Mouse (Mus musculus): ENCODE results near the gene C87499. TPM values are rescaled to one million over a fixed set of nuclear protein-coding genes. Genes with fewer than 3 reads are reported as not detected.

Gene C87499
- polyA plus RNA-seq (2011; ENCODE audit: insufficient read length, low read depth, missing spikeins) = not detected in 2 replicates

GRCm38 (mm10) chr4:88634311-88634710 lies at the start of gene C87499:
C87499 (minus strand) TSS chr4:88634411.
- H3K4me1 ChIP-seq (ENCODE audit: control insufficient read depth, insufficient read depth, low read length) = no peaks in the 10 kb centered on the region
- H3K4me3 ChIP-seq (ENCODE audit: insufficient read depth, low read length) = no peak within 1 kb of the TSS
- no peak for TF ChIP-seq POLR2A (IDR thresholded peaks at IDR 0.05; ENCODE audit: low read depth, low read length)
- TF ChIP-seq CTCF (IDR thresholded peaks at IDR 0.05; ENCODE audit: borderline replicate concordance, insufficient read depth, low read length) = no peak

DNA sequence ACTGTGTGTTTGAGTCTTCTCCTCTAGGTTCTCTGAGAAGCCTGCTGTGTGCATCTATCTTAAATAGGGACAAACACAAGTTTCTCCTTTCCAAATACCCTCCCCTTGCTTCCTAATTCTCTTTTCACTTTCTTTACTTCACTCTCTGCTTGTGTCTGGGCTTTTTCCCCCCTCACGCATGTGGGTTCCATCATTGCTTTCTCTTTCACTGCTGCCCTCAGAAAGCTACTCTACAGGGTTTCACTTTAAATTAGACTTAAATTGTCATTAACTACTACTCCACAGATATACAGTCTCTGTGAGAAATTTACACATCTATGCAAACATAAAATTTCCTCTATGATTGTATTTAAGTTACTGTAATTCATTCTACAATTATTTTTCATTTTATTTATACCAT lies 49.6 kb upstream of the C87499 start, which contains the start of gene Ifna2:
Gene Ifna2 (minus strand): TSS at position 101 of the 400 bp plus-strand sequence.
- H3K4me3 ChIP-seq (ENCODE audit: insufficient read depth, low read length) = no peak within 1 kb of the TSS
- no peak for TF ChIP-seq CTCF (IDR thresholded peaks at IDR 0.05; ENCODE audit: borderline replicate concordance, insufficient read depth, low read length)
- no peak for TF ChIP-seq POLR2A (IDR thresholded peaks at IDR 0.05; ENCODE audit: low read depth, low read length)
- no peaks in the 10 kb centered on the region for H3K4me1 ChIP-seq (ENCODE audit: control insufficient read depth, insufficient read depth, low read length)
- H3K27ac ChIP-seq (ENCODE audit: insufficient read depth, low read length) = no peak within 1 kb of the TSS

More at GRCm38 (mm10) chr4:88634311-88634710, at the start of gene C87499:
- H3K27ac ChIP-seq (ENCODE audit: insufficient read depth, low read length) = no peak within 1 kb of the TSS

DNA sequence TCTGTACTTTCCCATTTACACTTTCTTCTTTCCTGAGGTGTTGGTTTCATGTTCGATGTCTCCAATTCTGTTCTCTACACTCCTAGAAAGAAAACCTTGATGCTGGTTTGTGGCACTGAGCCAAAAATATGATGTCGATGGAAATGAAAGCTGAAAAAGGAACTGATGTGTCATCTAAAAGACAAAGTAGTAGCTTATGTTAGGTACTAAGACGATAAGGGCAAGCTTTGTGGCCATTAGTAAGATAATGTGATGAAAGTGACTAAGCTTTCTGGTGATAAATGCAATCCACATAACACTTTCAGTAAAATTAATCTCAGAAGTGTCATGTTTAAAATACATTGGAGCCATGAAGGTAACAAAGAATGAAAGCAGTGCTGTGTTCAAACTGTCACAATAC lies 47.1 kb upstream of the C87499 start:
- TF ChIP-seq POLR2A (IDR thresholded peaks at IDR 0.05; ENCODE audit: low read depth, low read length) = no peak
- no peak for TF ChIP-seq CTCF (IDR thresholded peaks at IDR 0.05; ENCODE audit: borderline replicate concordance, insufficient read depth, low read length)
- Histone ChIP-seq H3K27ac (ENCODE audit: insufficient read depth, low read length) (no peak overlapping the region), H3K4me3 (ENCODE audit: insufficient read depth, low read length) (no peak overlapping the region), H3K4me1 (ENCODE audit: control insufficient read depth, insufficient read depth, low read length) (no peaks in the 10 kb centered on the region)

GRCm38 (mm10) chr4:88680362-88680761 lies 46.2 kb upstream of the C87499 start:
- TF ChIP-seq POLR2A (IDR thresholded peaks at IDR 0.05; ENCODE audit: low read depth, low read length) (no peak), CTCF (IDR thresholded peaks at IDR 0.05; ENCODE audit: borderline replicate concordance, insufficient read depth, low read length) (no peak)
- Histone ChIP-seq H3K4me1 (ENCODE audit: control insufficient read depth, insufficient read depth, low read length) (no peaks in the 10 kb centered on the region), H3K27ac (ENCODE audit: insufficient read depth, low read length) (no peak overlapping the region), H3K4me3 (ENCODE audit: insufficient read depth, low read length) (no peak overlapping the region)

- Histone ChIP-seq H3K4me3 (ENCODE audit: insufficient read depth, low read length) (no peak within 1 kb of the TSS), H3K4me1 (ENCODE audit: control insufficient read depth, insufficient read depth, low read length) (no peaks in the 10 kb centered on the region), H3K27ac (ENCODE audit: insufficient read depth, low read length) (no peak within 1 kb of the TSS)
- TF ChIP-seq CTCF (IDR thresholded peaks at IDR 0.05; ENCODE audit: borderline replicate concordance, insufficient read depth, low read length) (no peak), POLR2A (IDR thresholded peaks at IDR 0.05; ENCODE audit: low read depth, low read length) (no peak)
These were observed 42.6 kb upstream of the C87499 start, which contains the start of gene Ifna16 for GRCm38 (mm10) chr4:88676824-88677223. Ifna16 (minus strand) TSS chr4:88676924.

DNA sequence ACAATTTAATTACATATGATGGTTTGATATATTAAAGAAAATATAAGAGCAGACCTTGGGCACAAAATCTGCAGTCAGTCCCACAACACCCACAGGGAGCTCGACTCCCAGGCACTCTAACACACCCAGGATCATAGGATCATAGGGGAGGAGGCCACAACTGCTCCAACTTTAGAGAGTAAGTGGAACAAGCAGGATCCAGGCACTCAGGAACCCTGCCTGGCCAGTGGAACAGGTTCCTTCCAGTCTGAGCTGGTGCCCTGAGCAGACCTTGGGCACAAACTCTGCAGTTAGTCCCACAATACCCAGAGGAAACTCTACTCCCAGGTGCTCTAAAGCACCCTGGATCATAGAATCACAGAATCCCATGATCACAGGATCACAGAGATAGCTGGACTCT lies 21.2 kb upstream of the C87499 start:
- H3K27ac ChIP-seq (ENCODE audit: insufficient read depth, low read length) = no peak overlapping the region

DNA sequence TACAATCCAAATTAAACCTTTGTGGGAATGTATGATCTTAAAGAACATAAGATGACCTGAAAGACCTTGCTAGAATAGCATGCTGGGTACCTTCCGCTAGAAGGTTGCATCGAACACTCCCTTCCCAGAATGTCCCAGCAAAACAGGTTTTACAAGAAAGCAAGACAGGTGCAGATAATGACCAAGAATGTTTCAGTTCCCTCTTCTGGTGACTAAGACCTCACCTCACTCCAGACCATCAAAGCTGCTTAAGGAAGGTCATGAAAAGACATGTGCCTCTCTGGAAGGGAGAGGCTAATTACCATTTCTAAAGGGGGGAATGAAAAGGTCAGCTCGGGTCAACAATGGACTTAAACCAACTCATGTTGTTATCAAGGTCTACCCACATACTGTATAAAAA lies 19.4 kb upstream of the C87499 start:
- Histone ChIP-seq H3K4me1 (ENCODE audit: control insufficient read depth, insufficient read depth, low read length) (no peaks in the 10 kb centered on the region), H3K27ac (ENCODE audit: insufficient read depth, low read length) (no peak overlapping the region), H3K4me3 (ENCODE audit: insufficient read depth, low read length) (no peak overlapping the region)
- TF ChIP-seq CTCF (IDR thresholded peaks at IDR 0.05; ENCODE audit: borderline replicate concordance, insufficient read depth, low read length) (no peak), POLR2A (IDR thresholded peaks at IDR 0.05; ENCODE audit: low read depth, low read length) (no peak)

More for the DNA sequence above, 21.2 kb upstream of the C87499 start:
- no peaks in the 10 kb centered on the region for H3K4me1 ChIP-seq (ENCODE audit: control insufficient read depth, insufficient read depth, low read length)
- TF ChIP-seq POLR2A (IDR thresholded peaks at IDR 0.05; ENCODE audit: low read depth, low read length) (no peak), CTCF (IDR thresholded peaks at IDR 0.05; ENCODE audit: borderline replicate concordance, insufficient read depth, low read length) (no peak)
- no peak overlapping the region for H3K4me3 ChIP-seq (ENCODE audit: insufficient read depth, low read length)

DNA sequence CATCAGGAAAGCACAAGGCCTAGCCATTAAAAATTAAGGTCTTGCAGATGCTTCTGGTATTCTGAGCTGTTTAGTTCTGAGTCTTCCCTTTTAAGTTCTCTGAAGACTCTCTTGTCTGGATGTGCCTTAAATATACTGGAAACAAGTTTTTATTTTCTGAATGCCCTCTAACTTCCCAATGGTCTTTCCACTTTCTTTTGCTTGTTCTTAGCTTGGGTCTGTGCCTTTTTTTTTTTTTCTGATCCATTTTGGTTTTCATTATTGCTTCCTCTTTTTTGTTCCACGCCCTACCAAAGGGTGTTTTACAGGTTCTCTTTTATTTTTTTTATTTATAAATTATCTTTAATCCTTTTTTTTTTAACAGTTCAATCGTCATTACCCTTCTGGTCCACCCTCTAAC lies 10.1 kb upstream of the C87499 start, which contains the start of gene Ifna13:
Gene Ifna13 (minus strand): TSS at position 101 of the 400 bp plus-strand sequence.
- H3K4me1 ChIP-seq (ENCODE audit: control insufficient read depth, insufficient read depth, low read length) = no peaks in the 10 kb centered on the region
- H3K4me3 ChIP-seq (ENCODE audit: insufficient read depth, low read length) = no peak within 1 kb of the TSS
- TF ChIP-seq POLR2A (IDR thresholded peaks at IDR 0.05; ENCODE audit: low read depth, low read length) = no peak
- TF ChIP-seq CTCF (IDR thresholded peaks at IDR 0.05; ENCODE audit: borderline replicate concordance, insufficient read depth, low read length) = no peak
- H3K27ac ChIP-seq (ENCODE audit: insufficient read depth, low read length) = no peak within 1 kb of the TSS

DNA sequence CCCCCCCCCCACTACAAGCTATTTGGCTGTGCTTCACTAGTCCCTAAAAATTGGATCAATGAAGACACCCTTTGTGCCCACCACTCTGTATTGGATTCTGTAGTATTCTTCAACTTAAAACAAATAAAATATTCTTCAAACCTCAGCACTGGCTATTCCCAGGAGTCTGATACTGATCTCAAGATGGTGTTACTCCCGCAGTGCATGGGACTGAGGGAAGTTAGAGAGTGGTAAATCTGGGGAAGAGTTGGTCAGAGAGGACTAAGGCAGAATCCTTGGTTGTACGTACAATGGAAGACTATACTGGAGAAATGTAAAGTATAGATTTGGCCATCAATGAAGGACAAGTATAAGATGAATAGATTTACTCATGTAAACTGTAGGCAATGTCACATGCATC lies 8.3 kb upstream of the C87499 start:
- Histone ChIP-seq H3K4me1 (ENCODE audit: control insufficient read depth, insufficient read depth, low read length) (no peaks in the 10 kb centered on the region), H3K27ac (ENCODE audit: insufficient read depth, low read length) (no peak overlapping the region), H3K4me3 (ENCODE audit: insufficient read depth, low read length) (no peak overlapping the region)
- TF ChIP-seq POLR2A (IDR thresholded peaks at IDR 0.05; ENCODE audit: low read depth, low read length) (no peak), CTCF (IDR thresholded peaks at IDR 0.05; ENCODE audit: borderline replicate concordance, insufficient read depth, low read length) (no peak)

GRCm38 (mm10) chr4:88641077-88641831 lies 7.0 kb upstream of the C87499 start:
- TF ChIP-seq POLR2A (IDR thresholded peaks at IDR 0.05; ENCODE audit: low read depth, low read length) (no peak), CTCF (IDR thresholded peaks at IDR 0.05; ENCODE audit: borderline replicate concordance, insufficient read depth, low read length) (peak; percentile 25; the same call in 1 of the 2 replicates)
- no peak overlapping the region for H3K27ac ChIP-seq (ENCODE audit: insufficient read depth, low read length)
- no peaks in the 10 kb centered on the region for H3K4me1 ChIP-seq (ENCODE audit: control insufficient read depth, insufficient read depth, low read length)
- H3K4me3 ChIP-seq (ENCODE audit: insufficient read depth, low read length) = peak overlapping the region; percentile 23
